Mouse (Mus musculus) adrenal gland, postnatal 4 days (tissue): ENCODE data around the gene Fgf4. TPM values are rescaled to one million over a fixed set of nuclear protein-coding genes. Genes with fewer than 3 reads are reported as not detected.

ENCODE experiments used
- DNase-seq, 2 experiments: peaks; one replicate each; pipeline ENCODE4 v3.0.0; 2021 to 2022; ENCODE audit warnings: low spot score in 2 of 2, mixed read lengths in 2 of 2
- total RNA-seq, 2 experiments: library from RNA; stranded (reverse); gene quantifications; 2 replicates each; pipeline ENCODE4 v1.2.3; 2021

Fgf4 gene
- total RNA-seq, 2 experiments from 2014 or later: not detected

GRCm38 (mm10) chr7:144907793-144908192 is 60.6 kb downstream of the Fgf4 start:
- DNase-seq: no peak

- DNase-seq: no peak
Measured at GRCm38 (mm10) chr7:144908705-144909104, 61.5 kb downstream of the Fgf4 start.

GRCm38 (mm10) chr7:144911121-144911520 is 64.0 kb downstream of the Fgf4 start:
- no peak for DNase-seq

GRCm38 (mm10) chr7:144912897-144913296 is 65.7 kb downstream of the Fgf4 start:
- DNase-seq: no peak

GRCm38 (mm10) chr7:144914296-144914947 is 67.3 kb downstream of the Fgf4 start:
- no peak for DNase-seq

Other genes starting within 250 kb of the Fgf4 start
- 10 to 100 TPM; 22.7 to 29.3 TPM for gene Ano1, start 95.4 kb upstream of the Fgf4 start, total RNA-seq
- 1 to 10 TPM in 1 of 2 experiments, under 1 TPM in 1; 0.82 to 1.1 TPM for gene Fgf3, start 9.3 kb upstream of the Fgf4 start, total RNA-seq
- under 1 TPM in 1 of 2 experiments, not detected in 1; 0.53 TPM for gene Fgf15, start 49.2 kb downstream of the Fgf4 start, total RNA-seq
- 10 to 100 TPM; 27.6 to 32.9 TPM for gene LTO1, start 67.7 kb downstream of the Fgf4 start, total RNA-seq
- 100 to 1,000 TPM; 110 to 132 TPM for gene Ccnd1, start 92.6 kb downstream of the Fgf4 start, total RNA-seq